Mouse (Mus musculus): Measurements from ENCODE around the gene Cracr2a.

- TF ChIP-seq POLR2A (IDR thresholded peaks at IDR 0.05; ENCODE audit: low read depth, low read length) (no peak), CTCF (IDR thresholded peaks at IDR 0.05; ENCODE audit: extremely low read depth, insufficient read depth, insufficient read length, insufficient replicate concordance) (no peak)
These were observed 24.1 kb upstream of the Cracr2a start for GRCm38 (mm10) chr6:127537035-127537434.
